Mouse (Mus musculus) kidney, postnatal 0 days (tissue): ENCODE data around the gene Prss28. TPM values are rescaled to one million over a fixed set of nuclear protein-coding genes. Genes with fewer than 3 reads are reported as not detected.
A peak's percentile ranks its signal among the peaks of the same experiment; 100 is the strongest.

Source experiments
- ATAC-seq: fragments of 200-750 bp; cut with Nextera tagmentation; replicated peaks from 2 replicates; pipeline ENCODE4 v1.8.0; 2017; ENCODE audit warnings: low read depth, moderate number of reproducible peaks, moderate TSS enrichment, moderate library complexity; ENCODE audit not compliant: low FRiP score
- DNase-seq: peaks from one replicate; pipeline ENCODE4 v3.0.0-alpha.2; 2016; ENCODE audit warnings: low spot score
- H3K27ac ChIP-seq: fragments of 300-500 bp; sonication (generic); 2 replicates; pipeline ENCODE4 v1.5.1; 2014; ENCODE audit warnings: mild to moderate bottlenecking
- H3K27me3 ChIP-seq: fragments of 300-500 bp; sonication (generic); 2 replicates; pipeline ENCODE4 v1.6.1; 2014; ENCODE audit warnings: low read length, mixed read lengths; ENCODE audit not compliant: insufficient read depth
- H3K36me3 ChIP-seq: fragments of 300-500 bp; sonication (generic); 2 replicates; pipeline ENCODE4 v1.6.1; 2014; ENCODE audit warnings: low read length, mixed read lengths; ENCODE audit not compliant: insufficient read depth
- H3K4me1 ChIP-seq: fragments of 300-500 bp; sonication (generic); replicated peaks from 2 replicates; pipeline ENCODE4 v1.6.1; 2014; ENCODE audit warnings: antibody characterized with exemption, low read length, mixed read lengths; ENCODE audit not compliant: insufficient read depth
- H3K4me2 ChIP-seq: fragments of 300-500 bp; sonication (generic); 2 replicates; pipeline ENCODE4 v1.6.1; 2014; ENCODE audit warnings: mild to moderate bottlenecking, low read length, moderate library complexity, mixed read lengths
- H3K4me3 ChIP-seq: fragments of 300-500 bp; sonication (generic); replicated peaks from 2 replicates; pipeline ENCODE4 v1.5.1; 2014; ENCODE audit warnings: low read depth, low read length
- H3K9ac ChIP-seq: fragments of 300-500 bp; sonication (generic); 2 replicates; pipeline ENCODE4 v1.6.1; 2014; ENCODE audit warnings: low read depth, low read length
- H3K9me3 ChIP-seq: fragments of 300-500 bp; sonication (generic); replicated peaks from 2 replicates; pipeline ENCODE4 v1.6.1; 2016; ENCODE audit warnings: low read length, inconsistent platforms, mixed read lengths
- CTCF ChIP-seq: IDR thresholded peaks from 2 replicates; pipeline ENCODE4 v1.5.1; 2016; ENCODE audit warnings: antibody characterized with exemption, low read depth, mild to moderate bottlenecking, moderate library complexity
- WGBS: fragments of 180-500 bp; shearing (Covaris S2); extraction: QIAGEN DNeasy Blood & Tissue Kit; methylation state at CpG from one replicate; pipeline ENCODE4 v1.1.7; 2014; 5-methylcytosine and 5-hydroxymethylcytosine counted together
- polyA plus RNA-seq: library from polyadenylated mRNA; unstranded; fragments of >200 nt; fragmentation: Nextera tagmentation; extraction: Ambion mirVana; gene quantifications from 2 replicates; pipeline ENCODE4 v1.2.1, GENCODE M21; 2015

Prss28 gene
- polyA plus RNA-seq, result not detected in 2 replicates

DNA sequence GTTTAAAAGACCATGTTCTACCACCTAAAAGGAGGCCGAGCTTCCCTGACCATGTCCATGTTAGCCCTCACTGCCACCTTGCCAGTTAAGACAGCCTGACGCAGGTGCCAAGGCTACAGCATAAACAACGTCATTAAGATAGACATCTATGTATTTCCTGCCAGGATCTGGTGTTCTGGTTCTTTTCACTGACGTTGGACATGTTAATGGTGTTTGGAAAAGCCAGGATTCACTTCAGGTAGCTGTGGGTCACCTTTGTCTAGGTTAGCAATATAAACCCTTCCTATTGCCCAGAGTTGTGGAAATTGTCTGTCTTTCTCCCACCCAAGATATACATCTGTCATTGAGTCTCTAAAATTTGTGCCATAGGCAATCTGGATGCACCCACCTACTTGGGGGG is at the start of gene Prss28:
Gene Prss28 (plus strand): TSS at position 301 of the 400 bp plus-strand sequence.
- Histone ChIP-seq H3K4me3 (no peak within 1 kb of the TSS), H3K36me3 (no peaks in the 10 kb centered on the region), H3K9me3 (no peaks in the 10 kb centered on the region), H3K27me3 (no peaks in the 10 kb centered on the region), H3K27ac (no peak within 1 kb of the TSS), H3K4me1 (no peaks in the 10 kb centered on the region), H3K4me2 (no peak within 1 kb of the TSS), H3K9ac (no peak within 1 kb of the TSS)
- DNase-seq, result no peak
- no peak for TF ChIP-seq CTCF
- 61% methylated on average over 4 of the region's 4 CpGs for WGBS
- no peak for ATAC-seq

GRCm38 (mm10) chr17:25264453-25264852 is 44.0 kb upstream of the Prss28 start:
- H3K27me3 ChIP-seq, result no peaks in the 10 kb centered on the region
- 52% methylated on average over 3 of the region's 3 CpGs for WGBS
- H3K27ac ChIP-seq, result no peak overlapping the region
- no peaks in the 10 kb centered on the region for H3K4me1 ChIP-seq
- no peaks in the 10 kb centered on the region for H3K9me3 ChIP-seq
- H3K4me3 ChIP-seq, result no peak overlapping the region
- DNase-seq (no peak), ATAC-seq (no peak)
- peak; percentile 59 for TF ChIP-seq CTCF
- H3K4me2 ChIP-seq, result no peak overlapping the region
- H3K36me3 ChIP-seq, result peaks cover 73% of the 10 kb centered on the region
- no peak overlapping the region for H3K9ac ChIP-seq

DNA sequence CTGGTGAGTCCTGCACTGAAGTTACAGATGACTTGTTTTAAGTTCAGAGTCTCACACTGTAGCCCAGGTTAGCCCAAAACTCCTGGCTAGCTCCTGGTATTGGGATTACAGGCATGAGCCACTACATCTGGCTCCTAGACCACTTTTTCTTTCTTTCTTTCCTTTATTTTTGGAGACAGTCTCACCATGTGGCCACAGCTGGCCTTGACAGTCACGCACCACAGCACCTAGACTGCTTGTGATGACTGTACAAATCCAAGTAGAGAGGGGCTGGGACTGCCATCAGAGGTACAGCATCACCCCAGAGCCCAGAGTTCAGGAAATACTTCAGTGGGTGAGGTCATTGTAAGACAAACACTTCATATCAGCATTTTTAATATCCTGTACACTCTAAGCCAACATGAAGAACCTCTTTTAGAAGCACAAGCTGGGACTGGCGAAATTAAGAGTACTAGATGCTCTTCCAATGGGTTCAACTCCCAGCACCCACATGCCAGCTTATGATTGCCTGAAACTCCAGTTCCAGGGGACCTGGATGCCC is 37.6 kb upstream of the Prss28 start:
- ATAC-seq (no peak), DNase-seq (no peak)
- WGBS, result 47% methylated on average over 2 of the region's 2 CpGs
- H3K4me1 ChIP-seq, result peaks cover 19% of the 10 kb centered on the region; the same call in 1 of the 2 replicates
- H3K4me3 ChIP-seq, result no peak overlapping the region
- H3K9ac ChIP-seq, result no peak overlapping the region
- H3K36me3 ChIP-seq, result peaks cover 33% of the 10 kb centered on the region
- H3K4me2 ChIP-seq, result peak overlapping the region; percentile 63; the same call in 1 of the 2 replicates
- H3K27ac ChIP-seq, result no peak overlapping the region
- no peaks in the 10 kb centered on the region for H3K9me3 ChIP-seq
- H3K27me3 ChIP-seq, result no peaks in the 10 kb centered on the region
- no peak for TF ChIP-seq CTCF

DNA sequence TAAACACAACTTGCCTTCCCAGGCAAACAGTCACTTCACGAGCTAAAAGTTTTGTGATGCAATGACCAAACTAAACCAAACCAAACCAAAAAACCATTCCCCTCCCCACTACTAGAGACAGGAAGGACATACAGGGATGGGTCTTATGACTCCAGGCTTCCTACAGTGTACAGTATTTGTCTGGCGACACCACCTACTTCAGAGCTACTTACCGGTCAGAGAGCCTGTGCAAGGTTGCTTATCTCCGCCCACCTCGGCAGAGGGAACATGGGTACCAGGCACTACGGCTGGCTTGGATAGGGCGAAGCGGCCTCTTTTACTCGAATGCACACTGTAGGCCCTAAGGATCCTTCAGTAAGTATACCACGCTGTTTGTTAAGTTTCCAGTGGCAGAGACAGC is 36.1 kb upstream of the Prss28 start:
- peaks cover 18% of the 10 kb centered on the region for H3K36me3 ChIP-seq
- H3K9me3 ChIP-seq, result no peaks in the 10 kb centered on the region
- TF ChIP-seq CTCF, result no peak; the same call in 1 of the 2 replicates
- peaks cover 19% of the 10 kb centered on the region; the same call in 1 of the 2 replicates for H3K4me1 ChIP-seq
- 0% methylated on average over 10 of the region's 10 CpGs for WGBS
- H3K27me3 ChIP-seq, result no peaks in the 10 kb centered on the region
- H3K27ac ChIP-seq, result peak overlapping the region; percentile 99
- peak overlapping the region; percentile 100 for H3K4me3 ChIP-seq
- peak; percentile 54 for DNase-seq
- peak overlapping the region; percentile 100 for H3K9ac ChIP-seq
- H3K4me2 ChIP-seq, result peak overlapping the region; percentile 63
- no peak for ATAC-seq

DNA sequence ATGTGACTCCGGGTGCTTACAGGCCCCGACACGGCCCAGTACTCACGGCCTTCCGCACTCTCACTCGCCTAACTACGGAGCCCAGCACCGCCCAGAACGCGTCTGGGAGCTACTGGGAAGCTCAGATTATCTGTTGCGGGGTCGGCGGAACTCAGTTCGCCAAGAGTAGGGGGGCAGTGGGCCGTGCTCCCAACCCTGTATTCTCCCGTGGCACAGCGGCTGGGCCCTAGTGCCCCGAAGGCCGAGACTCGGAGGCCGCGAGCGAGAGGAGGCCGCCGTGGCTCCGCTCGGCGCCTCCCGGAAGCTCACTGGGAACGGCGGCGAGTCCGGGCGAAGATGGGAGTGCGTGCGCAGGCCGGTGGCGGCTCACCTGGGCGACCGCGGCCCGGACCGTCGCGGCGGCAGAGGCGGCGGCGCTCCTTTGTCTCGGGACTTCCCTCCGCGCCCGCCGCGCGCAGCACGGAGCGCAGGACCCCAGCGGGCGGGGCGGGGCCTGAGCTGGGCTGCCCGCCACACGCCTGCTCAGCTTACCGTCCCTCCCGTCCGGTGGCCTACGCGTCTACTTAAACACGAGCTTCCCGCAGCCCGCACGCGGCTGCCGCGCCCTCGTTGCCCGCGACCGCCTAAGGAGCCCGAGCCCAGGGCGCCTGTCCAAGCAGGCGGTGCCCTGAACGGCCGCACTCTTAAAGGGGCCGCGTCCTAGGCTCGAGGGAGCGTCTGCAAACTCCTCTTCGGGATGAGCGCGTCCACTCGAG is 35.3 kb upstream of the Prss28 start:
- Histone ChIP-seq H3K36me3 (peaks cover 10% of the 10 kb centered on the region), H3K4me2 (peak overlapping the region; percentile 63), H3K4me3 (peak overlapping the region; percentile 100), H3K4me1 (peaks cover 19% of the 10 kb centered on the region; the same call in 1 of the 2 replicates), H3K27ac (peak overlapping the region; percentile 99), H3K9ac (peak overlapping the region; percentile 100), H3K27me3 (no peaks in the 10 kb centered on the region), H3K9me3 (no peaks in the 10 kb centered on the region)
- ATAC-seq, result peak; percentile 84
- peak; percentile 93 for DNase-seq
- TF ChIP-seq CTCF, result no peak
- WGBS, result under 1% methylated on average over 81 of the region's 92 CpGs

DNA sequence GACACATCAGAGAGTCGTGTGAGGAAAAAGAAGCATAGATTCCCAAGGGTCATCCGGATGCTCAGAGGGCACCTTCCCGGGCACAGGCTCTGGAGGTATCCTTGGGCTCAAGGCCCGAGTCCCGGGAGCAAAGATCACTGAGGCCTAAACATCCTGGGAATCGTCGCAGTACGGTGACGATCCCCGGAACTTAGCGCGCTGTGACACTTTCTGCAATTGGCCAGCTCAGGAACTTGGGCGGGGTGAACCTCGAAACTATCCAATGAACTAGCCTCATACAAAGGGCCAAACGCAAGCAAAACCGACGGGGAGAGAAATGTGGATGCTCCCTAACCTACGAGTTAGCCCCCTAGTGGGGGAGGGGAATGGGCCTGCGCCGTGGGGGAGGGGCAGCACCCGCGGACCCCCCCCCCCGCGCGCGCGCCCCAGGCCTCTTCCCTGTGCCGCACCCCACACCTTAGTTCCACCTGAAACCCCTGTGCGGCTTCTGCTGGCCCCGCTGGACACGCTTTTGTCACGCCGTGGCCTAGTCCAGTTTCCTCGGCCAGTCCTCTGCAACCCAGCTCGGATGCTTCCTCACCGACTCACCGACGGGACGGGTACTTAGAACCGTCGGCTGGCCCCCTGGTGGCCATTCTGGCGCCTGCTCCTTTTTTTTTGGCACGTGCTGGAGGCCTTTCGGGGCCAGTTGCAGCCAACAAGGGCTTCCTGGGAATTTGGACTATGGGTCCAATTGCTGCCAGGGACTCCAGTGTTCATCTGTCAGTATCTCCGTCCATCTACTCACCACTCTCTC is 34.5 kb upstream of the Prss28 start:
- H3K9ac ChIP-seq, result peak overlapping the region; percentile 100
- peak; percentile 86 for TF ChIP-seq CTCF
- H3K4me1 ChIP-seq, result peaks cover 19% of the 10 kb centered on the region; the same call in 1 of the 2 replicates
- no peaks in the 10 kb centered on the region for H3K27me3 ChIP-seq
- peak overlapping the region; percentile 99 for H3K27ac ChIP-seq
- ATAC-seq, result peak; percentile 90
- H3K4me2 ChIP-seq, result peak overlapping the region; percentile 52
- peak; percentile 97 for DNase-seq
- peaks cover 2% of the 10 kb centered on the region; the same call in 1 of the 2 replicates for H3K36me3 ChIP-seq
- 0% methylated on average over 40 of the region's 45 CpGs for WGBS
- H3K4me3 ChIP-seq, result peak overlapping the region; percentile 100
- H3K9me3 ChIP-seq, result no peaks in the 10 kb centered on the region
